Mouse (Mus musculus) MEL (cell line): ENCODE data around the gene Dcbld2.

Experiments used
- CHD1 ChIP-seq: IDR thresholded peaks from 2 replicates; pipeline ENCODE4 v1.6.1; 2012; ENCODE audit warnings: low read depth, mild to moderate bottlenecking, inconsistent platforms, low read length, improper control_type of control experiment
- CTCF ChIP-seq, 3 experiments: IDR thresholded peaks in 2 of 3; conservative IDR thresholded peaks in 1 of 3; 2 replicates each; pipeline ENCODE4 v1.5.1; 2011 to 2012; ENCODE audit warnings: low read length in 3 of 3, low read depth in 2 of 3, mild to moderate bottlenecking in 2 of 3, improper control_type of control experiment in 1 of 3, inconsistent platforms in 1 of 3, mixed read lengths in 1 of 3, moderate library complexity in 1 of 3; ENCODE audit not compliant: control insufficient read depth in 1 of 3, insufficient read depth in 1 of 3, poor library complexity in 1 of 3, severe bottlenecking in 1 of 3
- E2F4 ChIP-seq: IDR thresholded peaks from 2 replicates; pipeline ENCODE4 v1.6.1; 2011; ENCODE audit warnings: low read depth, low read length, improper control_type of control experiment, borderline replicate concordance
- EP300 ChIP-seq, 2 experiments: IDR thresholded peaks; 2 replicates each; pipeline ENCODE4 v1.6.1; 2011; ENCODE audit warnings: improper control_type of control experiment in 2 of 2, low read length in 2 of 2, low read depth in 1 of 2, mild to moderate bottlenecking in 1 of 2
- JUND ChIP-seq: IDR thresholded peaks from 2 replicates; pipeline ENCODE4 v1.6.1; 2011; ENCODE audit warnings: low read depth, mild to moderate bottlenecking, improper control_type of control experiment, low read length
- POLR2AphosphoS2 ChIP-seq: IDR thresholded peaks from 2 replicates; pipeline ENCODE4 v1.6.1; 2011; ENCODE audit warnings: low read length, improper control_type of control experiment
- TAL1 ChIP-seq: IDR thresholded peaks from 2 replicates; pipeline ENCODE4 v1.6.1; 2012; ENCODE audit warnings: mild to moderate bottlenecking, inconsistent platforms, low read length, moderate library complexity, mixed read lengths
- TCF12 ChIP-seq: IDR thresholded peaks from 2 replicates; pipeline ENCODE4 v1.6.1; 2014; ENCODE audit warnings: low read depth, mild to moderate bottlenecking, inconsistent platforms, low read length, improper control_type of control experiment, moderate library complexity
- ZMIZ1 ChIP-seq: IDR thresholded peaks from 2 replicates; pipeline ENCODE4 v1.6.1; 2012; ENCODE audit warnings: low read depth, mild to moderate bottlenecking, inconsistent platforms, low read length, improper control_type of control experiment, moderate library complexity
- ZNF384 ChIP-seq: IDR thresholded peaks from 2 replicates; pipeline ENCODE4 v1.6.1; 2012; ENCODE audit warnings: low read depth, mild to moderate bottlenecking, inconsistent platforms, low read length, improper control_type of control experiment

DNA sequence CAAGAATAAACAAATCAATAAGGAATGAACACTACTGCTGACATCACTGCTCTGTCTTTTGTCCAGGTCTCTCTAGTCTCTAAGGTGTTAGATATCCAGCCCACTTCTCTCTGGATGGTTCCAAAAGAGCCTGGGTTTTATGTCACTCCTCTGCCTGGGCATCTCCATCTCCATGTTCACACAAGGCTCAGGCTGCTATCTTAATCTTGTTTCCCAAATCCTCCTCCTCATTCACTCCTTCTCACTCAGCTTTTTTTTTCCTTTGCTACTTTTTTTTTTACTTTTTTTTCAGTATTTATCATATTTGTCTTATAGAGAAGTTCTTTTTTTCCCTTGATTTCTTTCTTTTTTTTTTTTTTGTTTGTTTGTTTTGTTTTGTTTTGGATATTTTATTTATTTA is 96.7 kb downstream of the Dcbld2 start:
- TF ChIP-seq JUND, result no peak
- TF ChIP-seq E2F4, result no peak
- TF ChIP-seq TCF12, result no peak
- TF ChIP-seq TAL1, result no peak
- no peak for TF ChIP-seq ZMIZ1
- no peak for TF ChIP-seq CTCF (IDR thresholded peaks at IDR 0.05 in 2 of 3, conservative IDR thresholded peaks at IDR 0.05 in 1 of 3; ENCODE audit: control insufficient read depth in 1 of 3, insufficient read depth in 1 of 3, low read depth in 2 of 3, low read length in 3 of 3, poor library complexity in 1 of 3, severe bottlenecking in 1 of 3)
- TF ChIP-seq EP300 (IDR thresholded peaks at IDR 0.05; ENCODE audit: low read depth in 1 of 2, low read length in 2 of 2), result no peak
- TF ChIP-seq POLR2AphosphoS2, result no peak
- TF ChIP-seq ZNF384, result no peak
- TF ChIP-seq CHD1, result no peak
